Mouse (Mus musculus): Measurements from ENCODE around the gene Adcy9. TPM values are rescaled to one million over a fixed set of nuclear protein-coding genes. Genes with fewer than 3 reads are reported as not detected.

The Adcy9 gene
- total RNA-seq, 1 experiment from 2014 or later = 2.8 TPM

GRCm38 (mm10) chr16:4422991-4423390 lies 2.7 kb upstream of the Adcy9 start:
- no peak for ATAC-seq (replicated peaks; ENCODE audit: insufficient number of reproducible peaks, low FRiP score, low TSS enrichment, poor library complexity, severe bottlenecking)

GRCm38 (mm10) chr16:4419546-4420297 lies 576 bp downstream of the Adcy9 start:
- no peak for ATAC-seq (replicated peaks; ENCODE audit: insufficient number of reproducible peaks, low FRiP score, low TSS enrichment, poor library complexity, severe bottlenecking)

DNA sequence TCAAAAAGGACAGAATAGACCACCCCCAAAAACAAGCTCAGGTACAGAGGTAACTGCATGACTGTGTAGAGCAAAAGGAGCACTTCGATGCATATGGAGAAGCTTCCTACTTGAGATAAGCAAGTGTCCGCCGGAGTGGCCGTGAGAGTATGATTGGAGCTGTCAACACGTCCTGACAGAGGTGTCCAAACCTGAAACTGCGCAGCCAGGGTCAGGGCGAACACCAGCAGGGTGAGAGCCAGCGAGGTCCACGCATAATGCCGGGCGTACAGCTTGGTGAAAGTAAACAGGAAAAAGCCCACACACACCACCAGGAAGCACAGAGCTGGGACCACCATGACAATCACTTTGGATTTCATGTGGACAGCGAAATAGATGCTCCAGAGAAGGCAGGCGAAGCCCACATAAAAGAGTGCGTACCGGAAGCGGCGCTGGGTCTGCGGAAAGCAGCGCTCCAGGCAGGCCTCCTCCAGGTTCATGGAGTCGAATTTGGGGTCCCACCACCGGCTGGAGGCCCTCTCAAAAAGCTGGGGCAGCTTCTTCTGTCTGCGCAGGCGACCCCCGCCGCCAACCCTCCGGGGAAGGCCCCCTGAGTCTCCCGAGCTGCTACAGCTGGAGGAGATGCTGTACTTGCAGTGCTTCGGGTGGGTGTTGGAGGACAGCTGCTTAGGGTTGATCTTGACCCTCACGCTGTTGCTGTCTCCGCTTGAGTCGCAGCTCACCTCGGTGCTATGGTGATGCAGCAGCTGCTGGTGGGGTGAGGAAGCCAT lies 1.3 kb downstream of the Adcy9 start:
- ATAC-seq (replicated peaks; ENCODE audit: insufficient number of reproducible peaks, low FRiP score, low TSS enrichment, poor library complexity, severe bottlenecking) = no peak

GRCm38 (mm10) chr16:4418072-4418471 lies 2.2 kb downstream of the Adcy9 start:
- ATAC-seq (replicated peaks; ENCODE audit: insufficient number of reproducible peaks, low FRiP score, low TSS enrichment, poor library complexity, severe bottlenecking) = no peak

DNA sequence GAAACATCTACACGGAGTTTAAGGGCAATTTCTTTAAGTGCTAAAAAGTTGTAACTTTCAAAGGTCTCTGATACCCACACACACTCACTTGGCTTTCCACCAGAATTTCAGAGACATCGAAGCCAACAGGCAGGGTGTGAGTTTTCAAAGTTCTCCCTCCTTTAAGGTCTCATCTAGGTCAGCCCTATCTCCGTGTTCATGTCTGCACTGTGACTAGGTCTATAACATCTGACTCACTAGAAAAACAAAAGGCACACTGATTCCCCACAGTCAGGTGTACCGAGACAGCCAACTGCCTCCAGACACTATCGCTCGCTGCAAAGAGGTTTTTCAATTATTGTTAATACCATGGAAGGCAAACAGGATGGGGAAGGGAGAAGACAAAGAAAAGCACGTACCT lies 2.8 kb downstream of the Adcy9 start:
- no peak for ATAC-seq (replicated peaks; ENCODE audit: insufficient number of reproducible peaks, low FRiP score, low TSS enrichment, poor library complexity, severe bottlenecking)

DNA sequence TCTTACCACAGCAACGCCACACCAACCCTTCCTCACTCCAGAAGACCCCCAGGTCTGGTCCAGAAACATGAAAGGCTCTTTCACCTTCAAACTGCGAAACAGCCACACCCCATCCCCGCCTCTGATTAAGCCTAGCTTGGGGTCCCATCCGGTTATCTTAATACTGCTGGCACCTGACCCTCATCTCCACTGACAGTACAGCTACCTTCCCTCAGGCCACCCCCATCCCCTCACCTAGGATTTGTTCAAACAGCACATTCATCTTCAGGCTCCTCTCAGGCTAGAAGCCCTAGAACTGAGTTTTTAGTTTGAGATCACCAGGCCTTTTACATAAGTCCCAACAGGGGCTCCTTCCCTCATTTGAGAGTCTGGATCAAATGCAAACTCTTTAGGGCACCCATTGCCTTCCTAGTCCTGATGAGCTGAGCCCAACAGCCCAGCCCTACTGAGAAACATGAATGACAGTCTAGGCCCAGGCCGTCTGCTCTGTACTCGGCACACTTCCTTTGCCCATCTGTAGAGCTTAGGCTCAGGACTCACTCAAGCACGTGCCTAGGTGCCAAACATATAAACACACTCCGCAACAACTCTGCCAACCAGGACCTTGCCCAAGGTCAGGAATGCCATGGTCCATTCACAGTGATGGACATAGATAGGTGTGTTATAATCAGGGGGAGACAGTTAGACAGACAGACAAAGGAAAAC lies 5.3 kb downstream of the Adcy9 start:
- no peak for ATAC-seq (replicated peaks; ENCODE audit: insufficient number of reproducible peaks, low FRiP score, low TSS enrichment, poor library complexity, severe bottlenecking)

GRCm38 (mm10) chr16:4413988-4414880 lies 6.1 kb downstream of the Adcy9 start:
- no peak for ATAC-seq (replicated peaks; ENCODE audit: insufficient number of reproducible peaks, low FRiP score, low TSS enrichment, poor library complexity, severe bottlenecking)

- ATAC-seq (replicated peaks; ENCODE audit: insufficient number of reproducible peaks, low FRiP score, low TSS enrichment, poor library complexity, severe bottlenecking) = no peak
Measured at GRCm38 (mm10) chr16:4413301-4413700, 7.0 kb downstream of the Adcy9 start.

GRCm38 (mm10) chr16:4412298-4412697 lies 8.0 kb downstream of the Adcy9 start:
- no peak for ATAC-seq (replicated peaks; ENCODE audit: insufficient number of reproducible peaks, low FRiP score, low TSS enrichment, poor library complexity, severe bottlenecking)

- ATAC-seq (replicated peaks; ENCODE audit: insufficient number of reproducible peaks, low FRiP score, low TSS enrichment, poor library complexity, severe bottlenecking) = no peak
Measured at GRCm38 (mm10) chr16:4411296-4411695, 9.0 kb downstream of the Adcy9 start.

DNA sequence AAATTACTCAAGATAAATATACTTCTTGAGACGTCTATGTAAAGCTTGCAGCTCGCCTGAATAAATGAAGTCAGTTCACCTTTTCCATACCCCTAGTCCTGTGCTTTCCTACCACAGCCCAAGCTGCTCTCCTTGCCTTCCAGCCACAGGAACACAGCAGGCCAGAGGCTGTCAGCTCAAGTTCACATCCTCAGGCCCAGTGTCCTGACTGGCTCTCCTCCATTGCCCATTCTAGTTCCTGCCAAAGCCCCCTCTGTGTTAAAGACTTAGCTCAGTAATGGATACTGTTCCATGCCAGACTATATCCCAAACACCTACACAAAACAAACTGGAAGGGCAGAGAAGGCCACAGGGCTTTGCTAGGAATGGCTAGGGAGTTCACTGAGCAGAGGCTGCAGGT lies 12.8 kb downstream of the Adcy9 start:
- ATAC-seq (replicated peaks; ENCODE audit: insufficient number of reproducible peaks, low FRiP score, low TSS enrichment, poor library complexity, severe bottlenecking) = no peak

GRCm38 (mm10) chr16:4406706-4407105 lies 13.6 kb downstream of the Adcy9 start:
- no peak for ATAC-seq (replicated peaks; ENCODE audit: insufficient number of reproducible peaks, low FRiP score, low TSS enrichment, poor library complexity, severe bottlenecking)

DNA sequence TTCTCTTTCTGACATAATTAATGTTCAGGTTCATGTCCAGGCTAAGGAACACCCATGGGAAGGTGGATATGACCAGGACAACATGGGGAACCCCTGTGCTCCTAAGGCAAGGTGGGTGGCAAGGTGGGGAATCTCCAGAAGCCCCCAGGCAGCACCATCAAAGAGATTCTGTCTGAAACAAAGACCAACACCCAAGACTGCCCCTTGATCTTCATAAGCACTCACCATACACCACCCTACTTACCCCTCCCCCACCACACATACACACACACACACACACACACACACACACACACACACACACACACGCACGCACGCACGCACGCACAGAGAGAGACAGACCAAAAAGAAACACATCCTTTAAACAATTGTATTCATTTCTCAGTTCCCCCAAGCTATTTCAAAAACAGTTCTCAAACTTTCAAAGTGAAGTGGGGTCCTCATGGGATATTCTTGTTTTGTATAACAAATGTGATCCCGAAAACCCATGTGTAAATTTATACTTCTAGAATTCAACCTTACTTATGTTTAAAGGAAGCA lies 14.2 kb downstream of the Adcy9 start:
- ATAC-seq (replicated peaks; ENCODE audit: insufficient number of reproducible peaks, low FRiP score, low TSS enrichment, poor library complexity, severe bottlenecking) = no peak

GRCm38 (mm10) chr16:4404933-4405761 lies 15.2 kb downstream of the Adcy9 start:
- ATAC-seq (replicated peaks; ENCODE audit: insufficient number of reproducible peaks, low FRiP score, low TSS enrichment, poor library complexity, severe bottlenecking) = no peak

GRCm38 (mm10) chr16:4401109-4401508 lies 19.2 kb downstream of the Adcy9 start:
- ATAC-seq (replicated peaks; ENCODE audit: insufficient number of reproducible peaks, low FRiP score, low TSS enrichment, poor library complexity, severe bottlenecking) = no peak

DNA sequence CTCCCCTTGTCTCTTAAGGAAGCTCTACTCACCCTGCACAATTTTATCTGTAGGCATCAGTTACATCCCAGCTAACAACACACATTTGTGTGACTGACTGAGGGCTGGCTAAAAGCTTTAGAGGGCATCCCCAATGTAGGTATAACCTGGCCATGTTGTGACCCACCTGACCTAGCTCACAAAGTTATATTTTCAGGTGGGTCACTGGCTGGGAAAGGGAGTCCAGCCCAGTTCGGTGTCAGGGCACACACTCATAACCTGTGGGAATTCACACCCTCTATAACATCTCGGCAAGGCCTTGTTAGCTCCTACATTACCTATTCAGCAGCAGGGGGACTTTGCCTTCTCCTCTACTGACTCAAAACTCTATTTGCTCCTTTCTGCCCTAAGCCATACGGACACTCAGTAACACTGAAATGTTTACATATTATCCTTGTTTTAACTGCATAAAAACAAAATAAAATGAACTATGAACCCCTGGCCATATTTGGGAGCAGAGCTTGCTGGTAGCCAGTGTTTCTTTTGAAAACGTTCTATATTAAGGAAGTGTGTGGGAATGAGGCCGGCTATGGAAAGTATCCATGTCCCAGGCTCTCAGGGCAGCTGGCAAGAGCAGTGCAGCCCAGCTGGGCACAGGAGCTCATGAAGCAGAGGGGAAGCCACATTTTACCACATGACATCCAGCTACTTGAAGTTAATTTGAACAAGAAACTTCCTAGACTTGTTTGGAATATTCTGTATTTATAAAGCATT lies 20.7 kb downstream of the Adcy9 start:
- ATAC-seq (replicated peaks; ENCODE audit: insufficient number of reproducible peaks, low FRiP score, low TSS enrichment, poor library complexity, severe bottlenecking) = no peak

DNA sequence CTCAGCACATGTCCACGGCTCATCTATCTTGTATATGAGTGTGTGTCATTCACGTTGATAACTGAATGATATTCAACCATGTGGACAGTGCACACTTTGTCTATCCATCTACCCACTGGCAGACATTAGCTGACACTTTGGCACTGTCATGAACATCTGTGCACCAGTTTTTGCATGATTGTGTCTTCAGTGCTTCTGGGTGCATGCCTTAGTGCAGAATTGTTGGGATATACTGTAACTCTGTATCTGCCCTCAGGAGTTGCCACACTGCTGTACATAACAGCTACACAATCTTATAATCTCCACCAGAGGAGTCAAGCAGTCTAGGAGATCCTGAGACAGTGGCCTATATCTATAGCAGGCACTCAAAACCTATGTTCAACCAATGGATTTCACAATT lies 21.5 kb downstream of the Adcy9 start:
- no peak for ATAC-seq (replicated peaks; ENCODE audit: insufficient number of reproducible peaks, low FRiP score, low TSS enrichment, poor library complexity, severe bottlenecking)

All from monocyte, adult 5-6 weeks (primary cell).